Mouse (Mus musculus) cerebellum, adult 9-10 months (tissue): ENCODE data around the gene Cyp4a14.
"Not testable (repeated sequence)": the region's sequence is repeated elsewhere in the genome, so short reads cannot be mapped to it uniquely, and the experiment has no call there.

Experiments
- DNase-seq: peaks from one replicate; pipeline ENCODE4 v3.0.0; 2022

Gene Cyp4a14

DNA sequence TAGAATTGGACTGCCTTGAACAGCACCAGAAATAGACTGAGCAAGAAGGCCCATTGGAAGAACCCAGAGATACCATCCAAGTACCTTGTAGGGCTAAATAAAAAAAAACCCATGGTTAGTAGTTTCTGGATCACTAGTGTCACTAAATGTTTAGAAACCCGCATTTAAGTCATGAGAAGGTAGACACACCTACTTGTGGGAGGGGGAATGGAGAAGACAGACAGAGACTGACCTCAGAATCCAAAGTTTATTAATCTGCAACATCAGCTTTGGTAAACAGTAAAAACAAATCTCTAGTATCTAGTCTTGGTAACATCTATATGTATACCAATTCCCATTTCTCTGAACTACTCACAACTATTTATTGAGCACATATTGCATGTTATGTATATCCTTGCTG lies at the start of gene Cyp4a14:
Cyp4a14 (minus strand) TSS at position 142 of the 400 bp plus-strand sequence.
- DNase-seq, result no peak

DNA sequence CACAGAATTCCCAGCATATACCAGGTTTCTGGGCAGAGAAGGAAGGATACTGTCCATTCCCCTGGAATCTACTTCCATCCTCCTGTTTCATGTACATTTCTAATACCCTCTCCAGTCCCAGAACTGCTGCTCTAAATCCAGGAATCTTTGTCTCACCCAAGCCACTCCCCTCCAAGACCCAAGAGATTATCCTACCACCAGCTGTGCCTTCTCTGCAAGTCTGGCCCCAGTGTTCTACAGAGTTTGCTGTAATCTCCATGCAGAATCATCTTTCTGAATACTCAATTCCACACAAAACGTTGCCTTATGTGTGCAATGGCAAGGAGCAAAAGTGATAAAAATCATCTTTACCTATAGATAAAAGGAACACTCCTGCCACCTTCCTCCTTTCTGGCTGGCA lies 49.2 kb upstream of the Cyp4a14 start:
- DNase-seq, result no peak

DNA sequence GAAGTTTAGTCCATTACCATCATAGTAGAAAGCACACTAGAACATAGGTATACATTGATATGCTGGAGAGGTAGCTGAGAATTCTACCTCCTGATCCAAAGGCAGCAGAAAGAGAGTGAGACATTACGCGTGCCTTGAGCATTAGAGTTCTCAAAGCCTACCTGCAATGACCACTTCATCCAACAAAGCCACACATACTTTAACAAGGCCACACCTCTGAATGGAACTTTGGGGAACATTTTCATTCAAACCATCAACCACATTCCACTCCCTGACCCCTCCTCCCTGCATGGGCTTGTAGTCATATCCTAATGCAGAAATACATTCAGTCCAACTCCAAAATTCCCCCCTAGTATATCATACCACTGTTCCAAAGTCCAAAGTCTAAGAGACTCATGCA lies 25.8 kb upstream of the Cyp4a14 start:
- no peak for DNase-seq

DNA sequence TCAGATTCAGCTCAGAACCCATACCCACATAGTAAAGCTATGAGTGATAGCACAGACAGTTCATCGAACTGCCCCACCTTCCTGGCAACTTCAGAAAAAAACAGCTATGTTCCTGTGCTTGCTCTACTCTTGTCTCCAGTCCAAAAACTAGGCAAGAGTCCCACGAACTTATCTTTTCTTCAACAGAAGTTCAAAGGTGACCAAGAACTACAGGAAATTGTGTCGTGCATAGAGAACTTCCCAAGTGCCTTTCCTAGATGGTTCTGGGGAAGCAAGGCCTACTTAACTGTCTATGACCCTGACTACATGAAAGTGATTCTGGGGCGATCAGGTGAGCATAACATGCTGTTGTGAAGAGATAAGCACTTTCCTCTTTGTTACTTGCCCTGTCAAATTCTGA lies 23.5 kb upstream of the Cyp4a14 start:
- no peak for DNase-seq

DNA sequence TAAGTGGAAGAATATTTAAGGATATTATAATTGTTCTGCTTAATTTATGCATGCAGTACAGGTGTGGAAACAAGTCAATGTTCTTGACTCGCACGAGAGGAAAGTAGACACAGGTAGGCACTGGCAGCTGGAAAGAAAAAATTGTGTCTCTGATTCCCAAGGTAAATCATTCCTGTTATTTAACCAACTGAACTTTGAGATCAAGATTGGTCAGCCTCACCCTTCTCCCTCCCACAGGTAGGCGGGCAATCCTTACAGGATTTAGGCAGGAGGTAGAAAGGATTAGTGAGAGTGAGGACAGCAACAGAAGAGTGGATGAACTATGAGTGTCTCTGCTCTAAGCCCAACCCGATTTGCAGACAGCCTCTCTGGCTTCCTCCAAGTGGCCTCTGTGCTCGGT lies 22.1 kb upstream of the Cyp4a14 start, which contains the start of gene Cyp4a10:
Cyp4a10 (plus strand) TSS at position 265 of the 400 bp plus-strand sequence.
- not testable (repeated sequence) for DNase-seq

DNA sequence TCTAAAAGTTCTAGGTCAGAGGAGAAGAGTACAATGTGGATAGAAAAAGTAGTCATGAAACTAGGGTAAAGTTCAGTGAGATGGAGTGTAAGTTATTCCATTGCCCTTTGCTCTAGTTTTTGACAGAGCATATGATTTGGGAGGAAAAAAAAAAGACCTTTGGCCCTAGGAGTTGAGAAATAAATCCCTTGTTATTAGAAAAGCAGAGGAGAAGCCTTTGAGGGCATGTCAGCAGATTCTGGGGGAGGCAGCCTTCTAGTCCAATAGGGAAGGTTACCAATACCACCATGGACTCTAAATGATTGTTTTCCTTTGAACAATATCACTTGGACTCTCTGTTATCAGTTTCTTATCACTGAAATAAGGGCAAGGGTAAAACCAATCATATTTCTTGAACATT lies 18.0 kb upstream of the Cyp4a14 start:
- not testable (repeated sequence) for DNase-seq

DNA sequence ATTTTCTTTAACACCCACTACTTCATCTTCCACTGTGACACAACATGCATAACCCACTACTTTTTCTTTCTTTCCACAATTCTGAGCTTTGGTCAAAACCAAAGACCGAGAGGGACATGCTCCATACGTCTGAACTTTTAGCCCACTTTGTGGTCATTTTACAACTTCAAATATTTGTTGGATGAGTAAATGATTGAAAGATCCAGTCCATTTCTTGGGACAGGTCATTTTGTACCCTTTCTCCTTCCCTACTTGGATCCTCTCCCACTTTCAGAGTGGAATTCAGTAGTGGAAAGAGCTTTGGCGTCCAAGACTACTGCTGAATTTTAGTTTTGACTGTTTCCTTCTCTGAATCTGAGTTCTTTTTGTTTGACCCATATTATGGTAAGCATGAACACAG lies 1.5 kb upstream of the Cyp4a14 start:
- no peak for DNase-seq

DNA sequence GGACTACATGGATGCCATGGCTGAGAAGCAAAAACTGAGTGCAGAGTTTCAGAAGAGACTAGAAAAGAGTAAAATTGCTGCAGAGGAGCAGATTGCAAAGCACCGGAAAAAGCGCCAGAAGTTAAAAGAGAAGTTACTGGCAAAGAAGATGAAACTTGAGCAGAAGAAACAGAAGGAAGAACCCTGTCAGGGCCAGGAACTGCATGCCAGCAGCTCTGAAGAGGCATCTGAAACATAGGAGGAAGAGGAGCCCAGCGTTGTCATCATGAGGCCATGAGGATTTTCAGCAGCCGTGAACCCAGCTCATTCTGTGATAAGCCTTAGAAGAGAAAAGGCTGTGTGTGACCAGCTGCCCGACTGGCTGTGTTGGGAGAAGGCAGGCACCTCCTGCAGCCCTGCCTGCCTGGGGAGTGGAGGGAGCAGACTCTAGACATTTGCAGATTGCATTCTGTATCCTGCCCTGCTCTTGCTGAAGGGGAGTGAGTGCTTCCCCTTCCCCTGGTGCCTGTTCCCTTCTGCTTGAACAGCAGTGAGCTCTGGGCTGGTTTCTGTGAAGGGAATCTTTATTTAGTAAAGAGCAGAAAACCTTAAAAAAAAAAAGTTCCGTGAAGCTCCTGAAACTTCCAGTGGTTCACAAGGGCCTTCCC lies 14.8 kb downstream of the Cyp4a14 start:
- no peak for DNase-seq

DNA sequence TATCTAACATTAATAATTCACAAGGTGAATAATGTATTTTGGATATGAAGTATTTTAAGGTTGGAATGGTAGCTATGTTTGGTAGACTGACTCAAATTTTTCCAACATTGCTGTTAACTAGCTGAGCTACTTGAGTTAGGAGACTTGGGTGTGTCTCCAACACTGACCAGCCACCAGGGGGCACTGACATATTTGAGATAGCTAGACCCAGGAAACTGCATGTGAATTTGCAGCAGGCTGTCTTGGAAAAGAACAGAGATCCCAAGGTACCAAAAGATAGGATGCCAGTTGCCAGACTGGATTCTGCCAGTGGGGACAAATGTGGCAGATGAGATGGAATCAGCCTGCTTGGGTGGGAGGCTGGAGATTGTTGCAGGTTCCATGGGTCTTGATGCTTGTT lies 19.9 kb downstream of the Cyp4a14 start:
- DNase-seq, result not testable (repeated sequence)

DNA sequence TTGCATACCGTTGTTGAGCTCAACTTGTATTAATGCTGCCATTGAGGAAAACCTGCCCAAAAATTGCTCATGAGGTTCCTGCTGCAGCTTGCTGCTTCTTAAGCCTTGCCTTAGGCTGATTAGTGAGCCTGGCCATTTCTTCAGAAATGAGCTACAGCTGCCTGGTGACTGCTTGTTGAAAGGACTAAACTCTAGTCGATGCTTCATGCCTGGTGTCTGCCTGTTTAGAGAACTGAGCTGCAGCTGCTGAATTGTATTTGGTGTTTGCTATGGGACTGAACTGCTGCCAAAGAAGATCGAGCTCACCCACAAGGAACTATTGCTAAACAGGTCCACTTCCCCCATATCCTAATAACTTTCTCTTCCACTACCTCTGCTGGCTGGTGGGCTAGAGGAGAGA lies 22.4 kb downstream of the Cyp4a14 start:
- not testable (repeated sequence) for DNase-seq

DNA sequence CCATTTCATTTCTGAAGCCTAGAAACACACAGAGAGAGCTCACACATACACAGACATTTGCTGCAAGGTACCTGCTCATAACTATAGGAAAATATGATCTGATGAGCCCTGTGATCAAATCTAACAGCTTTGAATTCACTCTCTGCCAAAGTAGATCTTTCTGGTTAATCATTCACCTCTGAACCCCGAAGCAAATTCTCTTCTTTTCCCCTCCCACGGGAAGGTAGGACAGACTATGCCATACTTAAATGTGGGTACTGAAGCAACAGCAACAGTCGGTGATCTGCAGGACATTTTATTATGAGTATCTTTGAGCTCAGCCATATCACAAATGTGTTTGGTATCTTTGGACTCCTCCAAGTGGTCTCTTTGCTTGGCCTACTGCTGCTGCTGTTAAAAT lies 43.6 kb downstream of the Cyp4a14 start, which contains the start of gene Cyp4a30b:
Cyp4a30b (plus strand) TSS at position 301 of the 400 bp plus-strand sequence.
- no peak for DNase-seq

DNA sequence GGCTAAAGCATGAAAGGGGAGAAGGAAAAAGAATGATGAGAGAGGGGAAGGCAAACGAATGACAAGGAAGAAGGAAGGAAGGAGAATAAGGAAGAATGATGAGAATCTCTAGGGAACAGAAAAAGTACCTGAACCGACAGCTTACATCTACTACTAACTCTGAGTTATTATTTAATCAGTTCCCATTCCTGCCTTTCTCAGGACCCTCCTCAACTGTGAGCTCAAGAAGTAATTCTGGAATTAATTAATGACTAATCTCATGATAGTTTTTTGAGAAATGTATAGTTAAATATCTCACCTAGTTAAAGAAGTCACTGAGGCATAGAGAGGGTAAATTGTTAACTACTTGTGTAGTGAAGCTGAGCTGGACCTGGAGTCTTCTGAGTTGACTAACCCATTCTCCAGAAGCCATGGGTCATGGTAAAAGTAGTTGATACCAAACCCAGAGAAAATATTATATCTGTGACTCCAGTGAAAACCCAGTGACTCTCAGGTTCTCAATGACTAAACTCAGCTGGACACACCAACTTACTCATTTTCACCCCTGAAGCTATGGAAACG lies 45.3 kb downstream of the Cyp4a14 start:
- no peak for DNase-seq
